Mouse (Mus musculus) naive thymus-derived CD4-positive, alpha-beta T cell, adult 2 months (primary cell): ENCODE results near the gene Pfkfb2.
"Not testable (repeated sequence)": the region's sequence is repeated elsewhere in the genome, so short reads cannot be mapped to it uniquely, and the experiment has no call there.

ENCODE experiments used
- DNase-seq: peaks from one replicate; pipeline ENCODE4 v3.0.0-alpha.2; 2011; ENCODE audit warnings: low read depth

The Pfkfb2 gene

DNA sequence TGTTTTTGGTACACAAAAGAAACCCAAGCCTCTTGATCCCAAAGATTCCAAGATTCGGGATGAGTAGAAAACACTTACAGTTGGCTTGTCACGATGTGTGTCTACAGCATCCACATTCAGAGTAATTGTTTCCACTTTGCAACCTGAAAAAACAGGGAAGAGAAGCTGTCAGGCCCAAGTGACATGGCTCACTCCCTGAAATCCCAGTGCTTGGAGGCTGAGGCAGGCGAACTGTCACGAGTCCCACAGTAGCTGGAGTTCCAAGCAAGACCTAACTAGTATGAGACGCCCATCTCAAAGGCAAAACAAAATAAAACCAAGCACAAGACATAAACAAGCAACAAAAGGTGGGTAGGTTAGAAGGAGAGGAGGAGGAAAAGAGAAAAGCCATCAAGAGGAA is 30.5 kb downstream of the Pfkfb2 start:
- DNase-seq, result no peak

DNA sequence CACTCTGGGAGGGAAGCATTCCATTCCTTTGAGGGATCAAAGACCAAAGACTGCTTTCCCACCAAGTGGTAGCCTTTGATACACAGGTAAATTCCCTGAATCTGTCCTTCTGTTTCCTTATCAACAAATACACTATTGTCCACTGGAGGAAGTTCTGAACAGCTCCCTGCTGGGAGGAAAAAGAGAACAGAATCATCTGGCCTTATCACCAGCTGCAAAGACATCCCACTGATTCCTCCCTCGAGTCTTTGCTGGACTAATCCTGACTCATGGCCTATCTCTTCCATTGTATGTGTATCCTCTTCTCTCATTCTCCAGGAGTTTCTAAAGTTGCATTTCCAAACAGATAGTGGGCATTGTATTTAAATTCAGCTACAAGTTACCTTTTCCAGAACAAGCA is 45.1 kb downstream of the Pfkfb2 start:
- DNase-seq, result no peak

DNA sequence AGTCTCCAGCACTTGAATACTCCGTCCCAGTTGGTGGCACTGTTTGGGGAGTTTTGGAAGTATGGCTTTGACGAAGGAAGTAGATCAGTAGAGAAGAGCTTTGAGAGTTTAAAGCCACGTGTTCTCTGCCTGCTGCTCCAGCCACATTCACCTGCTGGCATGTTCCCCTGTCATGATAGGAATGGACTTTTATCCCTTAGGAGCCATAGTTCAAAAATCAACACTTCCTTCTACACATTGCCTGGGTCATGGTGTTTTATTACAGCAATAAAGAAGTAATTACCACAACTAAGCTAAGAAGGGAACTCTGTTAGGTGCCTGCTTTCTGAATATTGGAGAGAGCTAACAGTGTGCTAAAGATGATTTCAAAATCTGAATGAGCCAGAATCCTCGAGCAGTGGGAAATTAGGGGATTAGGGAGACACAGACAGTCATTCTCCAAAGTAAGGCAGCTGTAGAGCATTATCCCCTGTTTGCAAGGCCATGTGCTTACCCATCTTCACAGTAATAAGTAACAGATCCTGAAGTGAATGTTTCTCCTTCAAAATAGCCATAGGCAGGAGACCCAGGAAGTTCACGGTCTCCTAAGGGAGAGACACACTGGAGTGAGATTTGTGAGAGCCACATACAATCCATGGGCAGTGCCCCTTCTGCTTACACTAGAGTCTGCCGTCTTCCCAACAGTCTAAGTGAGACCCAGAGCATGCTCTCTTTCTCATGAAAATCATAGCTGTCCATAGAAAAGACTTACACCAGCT is 47.2 kb downstream of the Pfkfb2 start:
- DNase-seq, result no peak

DNA sequence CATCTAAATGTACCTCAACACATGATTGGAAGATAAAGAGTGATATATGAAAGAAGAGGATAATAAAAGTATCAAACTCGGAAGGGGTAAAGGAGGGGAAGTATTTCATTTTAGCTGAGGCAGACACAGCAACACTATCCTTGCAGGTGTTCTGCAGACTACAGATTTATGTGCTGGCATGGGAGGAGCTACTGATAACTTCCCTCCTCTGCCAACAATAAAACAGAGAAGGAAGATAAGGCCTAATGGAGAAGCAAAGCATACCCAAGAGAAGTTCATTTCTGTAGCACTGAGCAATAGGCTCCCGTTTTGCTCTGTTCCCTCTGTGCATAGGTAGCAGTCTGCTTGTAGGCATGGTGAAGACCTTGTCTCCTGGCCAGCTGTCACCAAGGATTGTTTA is 48.0 kb downstream of the Pfkfb2 start:
- no peak for DNase-seq

DNA sequence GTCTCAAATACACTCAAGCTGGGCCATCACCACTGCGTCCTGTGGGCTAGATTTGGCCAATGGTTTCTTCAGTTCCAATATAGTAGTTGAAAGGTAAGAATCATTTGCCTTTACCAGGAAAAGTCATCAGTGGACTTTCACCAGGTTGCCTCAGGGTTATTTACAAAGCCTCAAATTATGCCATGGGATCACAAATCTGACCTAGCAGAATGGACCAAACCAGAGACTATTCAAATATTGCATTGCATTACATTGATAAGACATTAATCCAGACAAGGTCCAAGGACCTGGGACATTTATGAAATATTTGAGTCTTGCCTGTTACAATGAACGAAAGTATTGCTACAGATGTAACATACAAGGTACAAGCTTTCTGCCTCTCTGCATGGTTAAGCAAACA is 50.5 kb downstream of the Pfkfb2 start:
- DNase-seq, result no peak

DNA sequence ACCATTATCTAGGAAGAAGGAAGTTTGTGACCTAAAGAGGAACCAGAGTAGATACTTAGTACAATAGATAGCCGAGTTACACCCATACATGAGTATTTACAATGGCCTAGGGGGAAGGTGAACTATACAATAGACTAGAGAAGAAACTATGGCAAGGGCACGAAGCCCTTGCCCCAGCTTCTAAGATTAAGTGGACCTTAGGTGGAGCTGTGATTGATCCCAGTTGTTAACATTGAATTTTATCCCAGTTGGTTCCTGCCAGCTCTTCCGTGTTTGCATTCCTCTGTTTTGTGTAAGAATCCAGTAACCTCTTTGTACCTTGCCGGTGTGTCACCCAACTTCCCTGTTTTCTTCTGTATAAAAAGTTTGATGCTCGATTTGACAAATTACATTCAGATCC is 65.5 kb downstream of the Pfkfb2 start:
- DNase-seq, result not testable (repeated sequence)

DNA sequence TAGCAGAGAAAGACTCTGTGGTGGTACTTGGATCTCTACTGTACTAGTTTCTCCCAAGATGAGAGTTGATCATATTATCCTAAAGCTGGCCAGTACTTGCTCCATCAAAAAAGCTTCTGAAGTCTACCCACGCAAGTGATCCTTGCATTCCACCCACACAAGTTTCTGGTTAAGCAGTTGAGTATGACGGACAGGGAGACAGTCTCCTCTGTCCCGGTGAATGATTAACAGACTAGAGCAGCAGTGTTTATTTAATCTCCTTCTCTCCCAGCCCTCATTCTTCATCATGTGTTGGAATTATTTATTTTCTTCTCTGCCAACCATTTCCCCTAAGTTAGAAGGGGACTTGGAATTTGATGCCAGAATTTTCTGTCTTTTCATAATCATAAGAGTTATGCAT is 67.6 kb downstream of the Pfkfb2 start, which contains the start of gene C4bp:
Gene C4bp, minus strand, starts transcription at position 179 of the 400 bp plus-strand sequence.
- DNase-seq, result no peak

DNA sequence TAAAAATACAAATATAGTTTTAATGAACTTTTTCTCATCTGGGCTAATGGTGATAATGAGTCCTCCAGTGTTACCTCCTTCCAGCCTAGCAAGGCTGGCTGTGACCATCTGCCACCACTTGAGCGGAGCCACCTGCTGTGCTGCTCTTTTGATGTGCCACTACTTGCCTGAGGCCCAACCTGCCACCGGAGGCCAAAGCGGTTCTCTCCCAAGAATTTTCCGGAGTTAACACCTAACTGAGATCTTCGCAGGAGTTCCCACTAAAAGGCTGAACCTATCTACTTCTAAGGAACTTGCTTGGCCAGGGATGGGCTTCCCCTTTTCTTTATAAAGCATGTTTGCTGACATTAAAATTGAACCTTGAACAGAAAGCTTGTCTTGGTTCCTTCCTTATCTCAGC is 69.4 kb downstream of the Pfkfb2 start:
- DNase-seq, result not testable (repeated sequence)

DNA sequence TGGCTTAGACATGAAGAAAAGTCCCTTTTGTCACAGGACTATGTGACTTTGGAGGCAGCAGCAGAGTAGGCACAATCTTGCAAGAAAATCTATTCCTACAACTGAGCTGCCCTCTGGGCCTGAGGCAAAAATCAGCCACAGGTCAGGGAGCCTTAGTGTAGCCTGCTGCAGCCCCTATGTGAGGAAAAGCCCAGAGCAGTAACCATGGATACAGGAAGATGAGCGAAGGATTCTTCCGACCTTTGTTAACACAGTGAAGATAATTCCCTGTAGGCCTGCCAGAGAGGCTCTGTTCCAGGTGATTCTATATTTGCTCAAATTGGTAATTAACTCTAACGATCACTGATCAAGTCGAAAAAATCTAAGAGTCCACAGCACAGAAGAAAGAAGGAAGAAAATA is 85.0 kb downstream of the Pfkfb2 start:
- DNase-seq, result no peak

DNA sequence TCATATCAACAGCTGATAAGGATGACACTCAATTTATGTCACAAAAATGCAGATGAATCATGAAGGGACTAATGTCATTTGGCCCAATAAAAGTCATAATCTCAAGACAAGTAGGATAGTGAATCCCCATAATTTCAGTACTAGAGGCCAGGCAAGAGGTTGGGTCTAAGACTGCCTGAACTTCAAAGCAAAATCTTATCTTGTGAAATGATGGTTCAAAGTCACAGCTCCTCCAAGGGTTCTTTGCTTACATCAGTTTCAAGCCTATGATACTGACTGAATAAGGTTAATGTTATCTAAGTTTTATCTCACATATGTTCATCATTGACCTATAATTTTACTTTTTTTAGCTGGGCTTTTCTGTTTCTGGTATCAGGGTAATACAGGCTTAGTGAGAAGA is 88.1 kb downstream of the Pfkfb2 start:
- no peak for DNase-seq
